Mouse (Mus musculus) kidney, adult 10 weeks (tissue): Measurements from ENCODE around the gene Cldn34b3. TPM values are rescaled to one million over a fixed set of nuclear protein-coding genes. Genes with fewer than 3 reads are reported as not detected.

Experiments used
- polyA plus RNA-seq: library from polyadenylated mRNA; stranded (reverse); fragments of 350-450 nt; fragmentation: Illumina TruSeq; extraction: RNeasy Lipid Tissue Mini Kit (QIAGEN cat#74804); gene quantifications from one replicate; pipeline ENCODE4 v1.2.3, GENCODE M21; 2014; ENCODE audit warnings: low read depth, low replicate concordance

Cldn34b3 gene
- not detected for polyA plus RNA-seq

GRCm38 (mm10) chrX:76264004-76264403 lies at the start of gene Cldn34b3:
Gene Cldn34b3, plus strand, starts transcription at chrX:76264304.

Other genes starting within 250 kb of the Cldn34b3 start
- not detected for gene Cldn34b4, start 129.0 kb downstream of the Cldn34b3 start, polyA plus RNA-seq